Mouse (Mus musculus): ENCODE measurements around the gene Pcca. TPM values are rescaled to one million over a fixed set of nuclear protein-coding genes. Genes with fewer than 3 reads are reported as not detected.

Gene Pcca
- polyA plus RNA-seq, 1 experiment from 2014 or later = 23.8 TPM

DNA sequence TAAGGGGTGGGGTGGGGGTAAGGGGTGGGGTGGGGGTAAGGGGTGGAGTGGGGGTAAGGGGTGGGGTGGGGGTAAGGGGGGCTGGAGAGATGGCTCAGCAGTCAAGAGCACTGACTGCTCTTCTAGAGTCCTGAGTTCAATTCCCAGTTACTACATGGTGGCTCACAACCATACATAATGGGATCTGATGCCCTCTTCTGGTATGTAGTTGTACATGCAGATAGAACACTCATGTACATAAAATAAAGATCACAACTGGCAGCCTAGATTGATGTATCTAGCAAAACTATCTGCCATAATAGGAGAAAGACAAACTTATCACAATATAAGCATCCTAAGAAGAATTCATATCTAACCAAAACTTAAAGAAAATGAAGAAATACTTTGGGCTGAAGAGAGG is 364.4 kb downstream of the Pcca start:
- ATAC-seq (ENCODE audit: insufficient read depth) (no peak), DNase-seq (no peak)
- Histone ChIP-seq H3K27ac (ENCODE audit: low read depth) (no peak overlapping the region), H3K36me3 (ENCODE audit: insufficient read depth) (no peaks in the 10 kb centered on the region), H3K9ac (no peak overlapping the region), H3K4me2 (no peak overlapping the region), H3K4me3 (ENCODE audit: low read depth, low read length) (no peak overlapping the region), H3K4me1 (ENCODE audit: insufficient read depth) (peaks cover 3% of the 10 kb centered on the region), H3K27me3 (ENCODE audit: insufficient read depth, low read length) (no peaks in the 10 kb centered on the region), H3K9me3 (ENCODE audit: low read depth, low read length) (no peaks in the 10 kb centered on the region)
- no peak; the same call in 1 of the 2 replicates for TF ChIP-seq CTCF (IDR thresholded peaks at IDR 0.05; ENCODE audit: low read depth)

DNA sequence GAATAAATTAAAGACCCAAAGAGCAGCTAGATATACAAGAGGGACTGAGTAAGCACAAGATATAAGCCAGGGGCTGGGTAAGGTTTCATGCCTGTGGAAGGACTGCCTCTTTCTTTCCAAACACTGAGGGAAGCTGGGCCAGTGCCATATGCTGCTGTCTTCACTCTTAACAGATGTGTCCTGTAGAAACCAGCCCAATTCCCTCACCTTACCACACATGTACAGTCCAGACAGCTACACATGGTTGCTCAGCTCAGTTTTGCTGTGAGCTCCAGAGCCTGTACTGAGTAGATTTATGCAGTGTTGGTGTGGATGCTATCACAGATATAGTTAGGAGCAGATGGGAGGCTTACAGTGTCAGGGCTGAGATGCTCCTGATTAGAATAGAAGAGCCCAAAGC is 366.6 kb downstream of the Pcca start:
- Histone ChIP-seq H3K9ac (no peak overlapping the region), H3K27me3 (ENCODE audit: insufficient read depth, low read length) (no peaks in the 10 kb centered on the region), H3K36me3 (ENCODE audit: insufficient read depth) (no peaks in the 10 kb centered on the region), H3K9me3 (ENCODE audit: low read depth, low read length) (no peaks in the 10 kb centered on the region), H3K4me1 (ENCODE audit: insufficient read depth) (peaks cover 9% of the 10 kb centered on the region), H3K4me3 (ENCODE audit: low read depth, low read length) (no peak overlapping the region), H3K27ac (ENCODE audit: low read depth) (no peak overlapping the region), H3K4me2 (no peak overlapping the region)
- TF ChIP-seq CTCF (IDR thresholded peaks at IDR 0.05; ENCODE audit: low read depth) = no peak
- DNase-seq (no peak), ATAC-seq (ENCODE audit: insufficient read depth) (peak; percentile 36; the same call in 1 of the 2 replicates)

DNA sequence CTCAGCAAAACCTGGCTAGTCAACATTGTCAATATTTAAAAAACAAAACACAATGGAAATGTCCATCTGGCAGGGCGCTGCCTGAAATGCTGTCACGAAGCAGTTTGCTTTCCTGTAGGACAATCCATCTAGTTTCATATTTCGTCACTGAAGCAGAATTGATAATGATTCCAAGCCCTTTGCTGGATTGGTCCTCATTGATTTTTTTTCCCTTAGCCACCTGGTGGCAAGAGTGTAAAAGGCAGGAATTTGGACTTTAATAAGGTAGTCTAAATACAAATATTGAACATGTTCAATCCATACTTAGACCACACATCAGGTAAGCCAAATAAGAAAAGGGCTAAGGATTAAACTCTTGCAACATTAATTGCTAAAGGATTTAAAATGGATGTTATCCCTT is 367.1 kb downstream of the Pcca start:
- ATAC-seq (ENCODE audit: insufficient read depth) = no peak
- H3K9ac ChIP-seq = no peak overlapping the region
- peaks cover 9% of the 10 kb centered on the region for H3K4me1 ChIP-seq (ENCODE audit: insufficient read depth)
- WGBS = 65% methylated on average over 3 of the region's 3 CpGs
- H3K36me3 ChIP-seq (ENCODE audit: insufficient read depth) = no peaks in the 10 kb centered on the region
- no peak overlapping the region for H3K27ac ChIP-seq (ENCODE audit: low read depth)
- no peak overlapping the region for H3K4me3 ChIP-seq (ENCODE audit: low read depth, low read length)
- no peaks in the 10 kb centered on the region for H3K27me3 ChIP-seq (ENCODE audit: insufficient read depth, low read length)
- no peak overlapping the region for H3K4me2 ChIP-seq
- peak; percentile 28; the same call in 1 of the 2 replicates for TF ChIP-seq CTCF (IDR thresholded peaks at IDR 0.05; ENCODE audit: low read depth)
- H3K9me3 ChIP-seq (ENCODE audit: low read depth, low read length) = no peaks in the 10 kb centered on the region
- no peak for DNase-seq

DNA sequence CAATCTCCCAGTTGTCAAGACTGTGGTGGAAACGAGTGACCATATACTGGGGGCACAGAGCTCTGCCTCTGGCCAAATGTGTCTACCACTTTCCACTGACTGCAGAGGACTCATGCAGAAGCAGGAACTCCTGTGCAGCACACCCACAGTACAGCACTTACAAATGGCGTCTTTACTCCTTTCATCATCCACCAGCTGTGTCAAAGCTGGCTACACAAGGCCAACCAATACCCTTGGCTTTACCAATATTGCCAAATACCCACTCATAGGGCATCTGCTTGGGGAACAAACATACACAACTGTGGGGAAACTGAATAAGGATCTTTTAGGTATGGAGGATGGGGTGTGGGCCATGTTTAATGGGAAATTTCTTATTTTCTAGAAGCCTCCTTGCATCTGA is 367.6 kb downstream of the Pcca start:
- Histone ChIP-seq H3K9ac (no peak overlapping the region), H3K27ac (ENCODE audit: low read depth) (no peak overlapping the region), H3K27me3 (ENCODE audit: insufficient read depth, low read length) (no peaks in the 10 kb centered on the region), H3K4me3 (ENCODE audit: low read depth, low read length) (no peak overlapping the region), H3K9me3 (ENCODE audit: low read depth, low read length) (no peaks in the 10 kb centered on the region), H3K36me3 (ENCODE audit: insufficient read depth) (no peaks in the 10 kb centered on the region), H3K4me1 (ENCODE audit: insufficient read depth) (peaks cover 9% of the 10 kb centered on the region), H3K4me2 (no peak overlapping the region)
- TF ChIP-seq CTCF (IDR thresholded peaks at IDR 0.05; ENCODE audit: low read depth) = no peak
- 78% methylated on average over 2 of the region's 2 CpGs for WGBS
- ATAC-seq (ENCODE audit: insufficient read depth) (no peak), DNase-seq (no peak)

DNA sequence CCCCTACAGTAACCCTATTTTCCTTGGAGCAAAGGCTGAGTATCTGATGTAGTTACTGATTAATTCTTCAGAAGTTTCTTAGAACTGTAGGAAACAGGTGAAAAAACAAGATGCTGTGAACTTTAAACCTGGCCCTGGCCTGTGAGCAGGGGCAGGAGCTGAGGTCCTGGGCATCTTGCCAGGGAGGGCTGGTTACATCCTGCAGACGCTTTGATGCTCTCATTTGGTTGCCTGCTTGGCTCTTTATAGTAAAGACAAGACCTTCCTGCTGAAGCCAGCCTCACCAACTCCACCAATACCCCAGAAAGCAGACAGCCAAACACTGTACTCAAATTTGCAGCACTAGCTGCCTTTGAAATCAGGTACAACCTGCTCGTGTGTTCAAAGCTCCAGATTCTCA is 368.0 kb downstream of the Pcca start:
- DNase-seq (peak; percentile 54), ATAC-seq (ENCODE audit: insufficient read depth) (peak; percentile 9; the same call in 1 of the 2 replicates)
- Histone ChIP-seq H3K27me3 (ENCODE audit: insufficient read depth, low read length) (no peaks in the 10 kb centered on the region), H3K27ac (ENCODE audit: low read depth) (no peak overlapping the region), H3K9ac (no peak overlapping the region), H3K9me3 (ENCODE audit: low read depth, low read length) (no peaks in the 10 kb centered on the region), H3K4me3 (ENCODE audit: low read depth, low read length) (no peak overlapping the region), H3K36me3 (ENCODE audit: insufficient read depth) (no peaks in the 10 kb centered on the region), H3K4me2 (no peak overlapping the region), H3K4me1 (ENCODE audit: insufficient read depth) (peaks cover 9% of the 10 kb centered on the region)
- no peak for TF ChIP-seq CTCF (IDR thresholded peaks at IDR 0.05; ENCODE audit: low read depth)
- WGBS = 47% methylated on average over 2 of the region's 2 CpGs

DNA sequence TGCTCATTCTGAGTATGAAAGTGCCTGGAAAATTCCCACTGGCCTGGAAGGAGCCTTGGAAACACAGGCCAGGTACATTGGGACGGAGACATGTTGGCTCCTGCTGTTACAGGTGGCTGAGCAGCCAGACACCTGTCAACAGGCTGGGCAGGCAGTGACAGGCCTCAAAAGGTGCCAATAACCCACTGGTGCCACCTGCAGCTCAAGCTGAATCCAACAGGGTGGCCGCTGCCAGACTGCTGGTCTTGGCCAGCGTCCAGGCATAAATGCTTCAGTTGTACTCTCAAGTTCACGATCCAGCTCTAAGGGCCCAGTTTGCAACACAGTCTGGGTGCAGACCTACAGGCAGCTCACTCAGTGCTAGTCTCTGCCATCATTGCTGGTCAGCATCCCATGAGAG is 368.8 kb downstream of the Pcca start:
- Histone ChIP-seq H3K4me1 (ENCODE audit: insufficient read depth) (peaks cover 9% of the 10 kb centered on the region), H3K27ac (ENCODE audit: low read depth) (no peak overlapping the region), H3K4me3 (ENCODE audit: low read depth, low read length) (no peak overlapping the region), H3K36me3 (ENCODE audit: insufficient read depth) (no peaks in the 10 kb centered on the region), H3K4me2 (no peak overlapping the region), H3K9me3 (ENCODE audit: low read depth, low read length) (no peaks in the 10 kb centered on the region), H3K9ac (no peak overlapping the region), H3K27me3 (ENCODE audit: insufficient read depth, low read length) (no peaks in the 10 kb centered on the region)
- DNase-seq (peak; percentile 81), ATAC-seq (ENCODE audit: insufficient read depth) (peak; percentile 84)
- 48% methylated on average over 4 of the region's 4 CpGs for WGBS
- TF ChIP-seq CTCF (IDR thresholded peaks at IDR 0.05; ENCODE audit: low read depth) = peak; percentile 56

DNA sequence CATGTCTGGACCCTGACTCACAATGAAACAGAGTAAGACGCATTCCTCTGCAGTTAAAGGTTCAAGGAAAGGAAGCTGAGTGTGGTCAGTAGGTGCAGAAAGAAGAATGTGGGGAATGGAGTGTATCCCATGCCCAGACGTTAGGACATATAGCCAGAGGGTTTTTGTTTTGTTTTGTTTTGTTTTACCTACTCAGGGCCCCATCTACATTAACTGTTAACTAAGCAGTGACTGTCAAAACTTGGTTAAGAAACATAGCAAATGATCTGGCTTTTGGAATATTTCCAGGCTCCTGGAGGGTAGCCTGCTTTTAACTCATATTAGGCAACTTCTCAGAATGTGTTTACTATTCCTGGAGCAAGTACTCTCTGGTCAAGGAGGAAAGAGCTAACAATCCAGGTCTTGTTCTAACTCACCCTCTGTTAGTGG is 369.8 kb downstream of the Pcca start:
- no peak for TF ChIP-seq CTCF (IDR thresholded peaks at IDR 0.05; ENCODE audit: low read depth)
- DNase-seq = peak; percentile 50
- Histone ChIP-seq H3K9ac (no peak overlapping the region), H3K4me3 (ENCODE audit: low read depth, low read length) (no peak overlapping the region), H3K9me3 (ENCODE audit: low read depth, low read length) (no peaks in the 10 kb centered on the region), H3K36me3 (ENCODE audit: insufficient read depth) (no peaks in the 10 kb centered on the region), H3K4me1 (ENCODE audit: insufficient read depth) (peaks cover 9% of the 10 kb centered on the region), H3K27ac (ENCODE audit: low read depth) (no peak overlapping the region), H3K27me3 (ENCODE audit: insufficient read depth, low read length) (no peaks in the 10 kb centered on the region), H3K4me2 (no peak overlapping the region)
- 41% methylated on average over 2 of the region's 2 CpGs for WGBS
- ATAC-seq (ENCODE audit: insufficient read depth) = no peak

DNA sequence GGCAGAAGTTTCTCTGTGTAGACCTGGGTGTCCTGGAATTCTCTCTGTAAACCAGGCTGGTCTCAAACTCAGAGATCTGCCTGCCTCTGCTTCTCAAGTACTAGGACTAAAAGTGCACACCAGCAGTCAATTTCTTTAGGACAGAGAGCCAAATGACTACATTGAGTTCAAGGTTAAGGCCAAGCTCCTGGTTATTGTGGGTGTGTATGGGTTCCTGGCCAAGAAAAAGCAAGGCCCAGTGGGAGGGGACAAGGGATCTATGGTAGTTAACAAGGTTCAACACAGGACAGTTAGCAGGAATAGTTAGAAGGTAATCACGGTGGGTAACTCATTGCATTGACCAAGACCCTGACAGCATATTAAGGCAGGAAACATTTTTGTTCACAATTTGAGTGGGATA is 370.9 kb downstream of the Pcca start:
- H3K4me1 ChIP-seq (ENCODE audit: insufficient read depth) = peaks cover 9% of the 10 kb centered on the region
- H3K27me3 ChIP-seq (ENCODE audit: insufficient read depth, low read length) = no peaks in the 10 kb centered on the region
- no peak for TF ChIP-seq CTCF (IDR thresholded peaks at IDR 0.05; ENCODE audit: low read depth)
- H3K36me3 ChIP-seq (ENCODE audit: insufficient read depth) = no peaks in the 10 kb centered on the region
- H3K9me3 ChIP-seq (ENCODE audit: low read depth, low read length) = no peaks in the 10 kb centered on the region
- no peak for DNase-seq
- no peak for ATAC-seq (ENCODE audit: insufficient read depth)
- H3K9ac ChIP-seq = no peak overlapping the region
- H3K4me3 ChIP-seq (ENCODE audit: low read depth, low read length) = no peak overlapping the region
- WGBS = 92% methylated on average over 1 of the region's 1 CpGs
- no peak overlapping the region for H3K27ac ChIP-seq (ENCODE audit: low read depth)
- H3K4me2 ChIP-seq = no peak overlapping the region

Measured in lung, embryonic 14.5 days (tissue).